Mouse (Mus musculus) forebrain, embryonic 16.5 days (tissue): ENCODE data around the gene Atxn7l3b. TPM values are rescaled to one million over a fixed set of nuclear protein-coding genes. Genes with fewer than 3 reads are reported as not detected.

Source experiments
- ATAC-seq: fragments of 200-750 bp; cut with Nextera tagmentation; 2 replicates; pipeline ENCODE4 v1.8.0; 2017; ENCODE audit warnings: mild to moderate bottlenecking, moderate library complexity
- H3K27ac ChIP-seq: fragments of 300-500 bp; sonication (generic); 2 replicates; pipeline ENCODE4 v1.5.1; 2014; ENCODE audit warnings: low read length, control low read depth
- H3K27me3 ChIP-seq: fragments of 300-500 bp; sonication (generic); replicated peaks from 2 replicates; pipeline ENCODE4 v1.6.1; 2014; ENCODE audit warnings: low read length; ENCODE audit not compliant: control insufficient read depth, insufficient read depth
- H3K36me3 ChIP-seq: fragments of 300-500 bp; sonication (generic); 2 replicates; pipeline ENCODE4 v1.6.1; 2014; ENCODE audit not compliant: control insufficient read depth, insufficient read depth
- H3K4me1 ChIP-seq: fragments of 300-500 bp; sonication (generic); replicated peaks from 2 replicates; pipeline ENCODE4 v1.6.1; 2014; ENCODE audit warnings: low read length; ENCODE audit not compliant: control insufficient read depth, insufficient read depth
- H3K4me2 ChIP-seq: fragments of 300-500 bp; sonication (generic); 2 replicates; pipeline ENCODE4 v1.6.1; 2014; ENCODE audit warnings: mild to moderate bottlenecking, low read length, control low read depth
- H3K4me3 ChIP-seq: fragments of 300-500 bp; sonication (generic); replicated peaks from 2 replicates; pipeline ENCODE4 v1.5.1; 2014; ENCODE audit warnings: mild to moderate bottlenecking, low read length, control low read depth
- H3K9ac ChIP-seq: fragments of 300-500 bp; sonication (generic); replicated peaks from 2 replicates; pipeline ENCODE4 v1.6.1; 2014; ENCODE audit warnings: low read depth, low read length, control low read depth
- H3K9me3 ChIP-seq: fragments of 300-500 bp; sonication (generic); 2 replicates; pipeline ENCODE4 v1.6.1; 2016; ENCODE audit warnings: low read length; ENCODE audit not compliant: control insufficient read depth
- WGBS: fragments of 180-500 bp; shearing (Covaris S2); extraction: QIAGEN DNeasy Blood & Tissue Kit; methylation state at CpG from one replicate; pipeline ENCODE4 v1.1.7; 2014; 5-methylcytosine and 5-hydroxymethylcytosine counted together
- polyA plus RNA-seq: library from polyadenylated mRNA; unstranded; fragments of >200 nt; fragmentation: Nextera tagmentation; extraction: Ambion mirVana; gene quantifications from 2 replicates; pipeline ENCODE4 v1.2.1, GENCODE M21; 2015

Atxn7l3b gene
- polyA plus RNA-seq, 1 experiment from 2014 or later, result 349 TPM

- Histone ChIP-seq H3K27me3 (no peaks in the 10 kb centered on the region), H3K4me3 (no peak overlapping the region), H3K27ac (no peak overlapping the region), H3K36me3 (peaks cover 11% of the 10 kb centered on the region), H3K9me3 (no peaks in the 10 kb centered on the region), H3K9ac (no peak overlapping the region), H3K4me1 (peaks cover 25% of the 10 kb centered on the region), H3K4me2 (peak overlapping the region; percentile 84)
- no peak for ATAC-seq
Observed at GRCm38 (mm10) chr10:112926961-112927360, 1.8 kb downstream of the Atxn7l3b start.

DNA sequence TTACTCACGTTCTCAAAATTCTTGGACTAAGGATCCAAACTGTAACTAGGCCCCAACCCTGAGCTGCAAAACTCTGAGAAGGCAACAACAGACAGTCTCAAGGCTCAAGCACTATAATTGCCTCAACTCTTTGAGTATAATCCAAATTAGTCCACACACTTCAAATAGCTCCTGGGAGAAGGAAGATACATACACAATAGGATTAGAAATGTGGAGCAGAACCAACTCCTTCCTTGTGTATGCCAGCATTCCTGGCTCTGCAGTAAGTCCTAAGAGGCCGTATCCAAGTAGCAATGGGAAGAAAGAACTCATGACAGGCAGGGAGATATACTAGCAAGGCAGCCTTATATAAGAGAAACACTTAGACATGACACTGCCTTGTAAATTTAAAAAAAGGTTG, 2.5 kb downstream of the Atxn7l3b start:
- no peak overlapping the region for H3K27ac ChIP-seq
- no peaks in the 10 kb centered on the region for H3K9me3 ChIP-seq
- ATAC-seq, result no peak
- WGBS, result 72% methylated on average over 2 of the region's 2 CpGs
- peaks cover 25% of the 10 kb centered on the region for H3K4me1 ChIP-seq
- no peaks in the 10 kb centered on the region for H3K27me3 ChIP-seq
- peak overlapping the region; percentile 35 for H3K4me2 ChIP-seq
- H3K36me3 ChIP-seq, result peaks cover 11% of the 10 kb centered on the region
- H3K9ac ChIP-seq, result no peak overlapping the region
- H3K4me3 ChIP-seq, result no peak overlapping the region

DNA sequence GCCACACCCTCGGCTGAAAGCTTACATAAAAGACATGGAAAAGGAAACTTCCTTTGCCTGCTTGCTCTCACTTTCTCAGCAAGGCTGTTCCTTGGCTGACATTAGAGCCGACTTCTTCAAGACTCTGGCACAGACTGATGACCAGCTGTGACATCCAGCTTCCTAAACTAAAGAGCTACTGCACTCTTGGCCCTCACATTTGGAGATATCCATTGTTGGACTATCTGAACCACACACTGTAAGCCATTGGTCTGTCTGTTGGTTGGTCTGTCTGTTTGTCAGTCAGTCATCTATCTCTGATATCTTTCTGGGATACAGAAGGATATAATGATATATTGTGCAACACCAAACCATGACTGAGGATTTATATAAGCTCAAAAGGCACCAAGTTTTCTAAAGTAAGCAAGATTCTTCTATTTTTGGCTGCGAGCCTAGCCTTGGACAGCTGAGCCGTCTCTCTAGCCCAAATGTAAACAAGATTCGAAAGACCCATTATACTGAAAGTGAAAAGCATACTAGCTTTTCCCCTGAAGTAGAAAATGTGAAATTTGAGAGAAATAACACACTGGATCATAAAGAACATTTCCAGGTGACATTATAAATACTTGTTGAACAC, 12.1 kb downstream of the Atxn7l3b start:
- Histone ChIP-seq H3K4me3 (no peak overlapping the region), H3K27ac (no peak overlapping the region), H3K4me1 (no peaks in the 10 kb centered on the region), H3K9me3 (no peaks in the 10 kb centered on the region), H3K9ac (no peak overlapping the region), H3K4me2 (no peak overlapping the region), H3K27me3 (no peaks in the 10 kb centered on the region), H3K36me3 (no peaks in the 10 kb centered on the region)
- ATAC-seq, result no peak
- WGBS, result 65% methylated on average over 5 of the region's 5 CpGs

DNA sequence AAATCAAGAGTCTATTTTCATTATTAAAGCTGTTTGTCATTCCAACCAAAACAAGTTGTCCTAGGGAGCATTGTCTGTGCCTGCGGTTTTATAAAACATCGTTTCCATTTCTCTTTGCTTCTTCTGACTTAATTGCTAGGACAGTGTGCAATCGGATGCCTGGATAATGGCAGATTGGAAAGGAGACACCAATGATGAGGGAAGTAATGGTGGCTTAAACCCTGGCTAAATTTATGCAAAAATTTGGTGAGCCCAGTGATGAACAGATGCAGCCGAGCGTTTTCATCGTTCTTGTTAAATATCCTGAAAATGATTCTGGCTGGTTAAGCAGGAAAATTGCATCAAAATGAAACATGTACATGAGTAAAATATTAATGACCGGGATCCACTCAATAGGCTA, 28.6 kb downstream of the Atxn7l3b start:
- no peaks in the 10 kb centered on the region for H3K27me3 ChIP-seq
- no peaks in the 10 kb centered on the region for H3K4me1 ChIP-seq
- H3K27ac ChIP-seq, result peak overlapping the region; percentile 47
- H3K4me2 ChIP-seq, result no peak overlapping the region
- H3K4me3 ChIP-seq, result no peak overlapping the region
- peak; percentile 59 for ATAC-seq
- no peaks in the 10 kb centered on the region for H3K9me3 ChIP-seq
- WGBS, result 35% methylated on average over 7 of the region's 7 CpGs
- H3K36me3 ChIP-seq, result no peaks in the 10 kb centered on the region
- H3K9ac ChIP-seq, result no peak overlapping the region

DNA sequence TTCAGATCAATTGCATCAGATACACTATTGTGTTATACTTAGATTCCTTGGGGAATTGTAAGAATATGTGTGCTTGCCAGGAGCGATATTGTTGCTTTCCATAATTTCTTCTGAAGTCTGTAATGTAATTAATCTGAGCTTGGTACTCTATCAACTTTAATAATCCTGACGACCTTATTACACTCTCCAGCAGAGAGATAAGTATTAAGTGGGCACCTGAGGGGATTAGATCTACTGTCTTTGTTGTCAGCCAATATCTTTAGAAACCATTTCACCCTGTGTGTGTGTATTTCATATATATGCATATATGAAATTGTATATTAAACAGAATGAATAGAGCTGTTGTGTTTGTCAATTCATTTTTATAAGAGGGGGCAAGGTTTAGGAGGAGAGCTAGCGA, 29.0 kb downstream of the Atxn7l3b start:
- no peak overlapping the region for H3K27ac ChIP-seq
- no peak for ATAC-seq
- WGBS, result 60% methylated on average over 3 of the region's 3 CpGs

GRCm38 (mm10) chr10:112896636-112897035, 32.2 kb downstream of the Atxn7l3b start:
- no peak overlapping the region for H3K4me2 ChIP-seq
- no peak for ATAC-seq
- H3K27ac ChIP-seq, result no peak overlapping the region
- H3K4me1 ChIP-seq, result no peaks in the 10 kb centered on the region
- no peak overlapping the region for H3K4me3 ChIP-seq
- no peaks in the 10 kb centered on the region for H3K27me3 ChIP-seq
- H3K9ac ChIP-seq, result no peak overlapping the region
- H3K9me3 ChIP-seq, result no peaks in the 10 kb centered on the region
- no peaks in the 10 kb centered on the region for H3K36me3 ChIP-seq
- 24% methylated on average over 4 of the region's 4 CpGs for WGBS

More for the DNA sequence above, 29.0 kb downstream of the Atxn7l3b start:
- H3K9me3 ChIP-seq, result no peaks in the 10 kb centered on the region
- no peaks in the 10 kb centered on the region for H3K4me1 ChIP-seq
- H3K36me3 ChIP-seq, result no peaks in the 10 kb centered on the region
- no peak overlapping the region for H3K9ac ChIP-seq
- H3K27me3 ChIP-seq, result no peaks in the 10 kb centered on the region
- H3K4me2 ChIP-seq, result no peak overlapping the region
- no peak overlapping the region for H3K4me3 ChIP-seq

DNA sequence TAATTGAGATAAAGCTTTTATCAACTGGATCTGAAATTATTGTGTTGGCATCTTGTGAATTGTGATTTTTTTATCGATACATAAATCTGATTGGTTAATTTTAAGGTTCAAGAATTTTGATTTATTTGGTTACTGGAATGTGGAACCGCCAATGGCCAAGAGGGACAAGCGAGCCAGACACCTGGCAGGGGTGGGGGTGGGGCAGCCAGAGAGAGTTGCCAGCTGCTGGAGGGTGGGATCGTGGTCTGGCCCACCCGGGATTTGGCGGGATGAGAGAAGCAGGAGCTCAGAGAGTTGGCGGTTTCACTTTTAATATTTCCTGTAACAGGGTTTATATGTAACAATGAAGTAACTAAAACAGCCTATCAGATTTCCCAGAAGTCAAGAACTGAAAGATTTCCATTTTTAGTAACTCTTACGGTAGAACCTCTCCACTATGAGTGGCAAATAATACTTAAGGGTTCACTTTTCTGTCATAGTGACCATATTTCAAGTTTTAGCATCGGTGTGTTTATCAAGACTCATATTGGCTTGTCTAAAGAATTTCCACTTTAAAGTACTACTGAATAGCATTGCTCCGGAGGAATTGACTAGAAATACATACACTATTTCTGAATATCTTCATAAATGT, 35.1 kb downstream of the Atxn7l3b start:
- Histone ChIP-seq H3K9me3 (no peaks in the 10 kb centered on the region), H3K4me3 (no peak overlapping the region), H3K27ac (no peak overlapping the region), H3K4me2 (no peak overlapping the region), H3K9ac (no peak overlapping the region), H3K36me3 (no peaks in the 10 kb centered on the region), H3K4me1 (no peaks in the 10 kb centered on the region), H3K27me3 (no peaks in the 10 kb centered on the region)
- ATAC-seq, result no peak
- 94% methylated on average over 10 of the region's 10 CpGs for WGBS

GRCm38 (mm10) chr10:112884064-112884463, 44.7 kb downstream of the Atxn7l3b start:
- no peak for ATAC-seq
- Histone ChIP-seq H3K4me2 (no peak overlapping the region), H3K4me3 (no peak overlapping the region), H3K36me3 (no peaks in the 10 kb centered on the region), H3K27ac (no peak overlapping the region), H3K9me3 (no peaks in the 10 kb centered on the region), H3K27me3 (no peaks in the 10 kb centered on the region), H3K4me1 (no peaks in the 10 kb centered on the region), H3K9ac (no peak overlapping the region)
- 81% methylated on average over 9 of the region's 9 CpGs for WGBS

DNA sequence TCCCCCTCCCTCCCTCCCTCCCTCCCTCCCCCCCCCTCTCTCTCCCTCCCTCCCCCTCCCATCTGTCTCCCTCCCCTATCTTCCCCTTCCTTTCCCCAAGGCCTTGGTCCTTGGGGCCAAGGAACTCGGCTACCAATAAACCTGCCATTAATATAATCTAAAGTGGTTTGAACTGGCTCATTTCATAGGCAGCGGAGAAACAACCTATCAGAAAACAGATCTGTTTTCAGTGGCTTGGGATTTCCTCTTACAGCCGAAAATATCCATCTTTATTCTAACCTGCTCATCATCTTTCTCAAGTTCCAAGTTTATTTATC, 45.2 kb downstream of the Atxn7l3b start:
- no peak overlapping the region for H3K27ac ChIP-seq
- WGBS, result 72% methylated on average over 3 of the region's 3 CpGs
- no peak overlapping the region for H3K4me2 ChIP-seq

More for the DNA sequence above, 45.2 kb downstream of the Atxn7l3b start:
- no peaks in the 10 kb centered on the region for H3K4me1 ChIP-seq
- ATAC-seq, result no peak
- no peak overlapping the region for H3K4me3 ChIP-seq
- H3K36me3 ChIP-seq, result no peaks in the 10 kb centered on the region
- H3K9ac ChIP-seq, result no peak overlapping the region
- no peaks in the 10 kb centered on the region for H3K9me3 ChIP-seq
- H3K27me3 ChIP-seq, result no peaks in the 10 kb centered on the region
